Mouse (Mus musculus) liver, embryonic 14.5 days (tissue): ENCODE results near the gene Myh14.

ENCODE experiments used
- CTCF ChIP-seq: IDR thresholded peaks from 2 replicates; pipeline ENCODE4 v1.5.1; 2016; ENCODE audit warnings: antibody characterized with exemption, low read depth, control low read depth
- EP300 ChIP-seq: IDR thresholded peaks from 2 replicates; pipeline ENCODE4 v1.6.1; 2016; ENCODE audit warnings: antibody characterized with exemption, low read depth

DNA sequence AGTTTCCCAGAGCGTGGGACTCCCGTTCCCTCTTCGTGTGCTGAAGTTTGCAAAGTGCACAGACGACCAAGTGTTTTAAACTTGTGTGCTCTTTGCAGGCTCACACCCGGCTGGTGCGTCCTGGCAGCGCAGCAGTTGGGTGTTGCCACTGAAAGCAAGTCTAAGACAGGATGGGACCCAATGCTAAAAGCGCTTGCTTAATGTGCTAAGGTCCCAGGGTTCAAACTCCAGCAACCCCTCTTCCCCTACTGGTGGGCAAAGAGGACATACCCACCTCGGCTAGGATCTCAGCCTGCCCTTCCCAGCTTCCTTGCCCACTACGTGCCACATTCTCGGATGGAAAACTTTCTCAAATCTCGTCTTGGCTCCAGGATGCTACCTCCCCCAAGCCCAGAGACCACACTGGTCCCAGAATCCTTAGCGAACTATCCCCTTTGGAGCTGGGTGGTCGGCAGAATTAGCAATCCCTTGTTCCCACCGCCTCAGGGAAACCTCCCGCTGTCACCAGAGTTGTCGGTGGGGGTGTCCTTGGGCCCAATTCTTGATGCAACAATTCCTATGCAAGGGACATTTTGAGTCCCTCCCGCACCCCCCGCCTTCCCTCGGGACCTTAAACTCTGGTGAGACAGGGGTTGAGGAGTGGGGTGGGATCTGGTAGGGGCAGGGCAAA is 67.3 kb downstream of the Myh14 start:
- TF ChIP-seq CTCF (no peak), EP300 (no peak)
